Mouse (Mus musculus) frontal cortex, adult (tissue): ENCODE results near the gene Olfr586.

Source experiments
- ATAC-seq: cut with Nextera tagmentation; 2 replicates; pipeline ENCODE4 v1.9.2; 2017; ENCODE audit warnings: mild to moderate bottlenecking, moderate library complexity, mixed read lengths; ENCODE audit not compliant: low TSS enrichment

Olfr586 gene

GRCm38 (mm10) chr7:103125538-103125937, at the start of gene Olfr586:
Olfr586 (minus strand) TSS chr7:103125638.
- ATAC-seq: no peak

DNA sequence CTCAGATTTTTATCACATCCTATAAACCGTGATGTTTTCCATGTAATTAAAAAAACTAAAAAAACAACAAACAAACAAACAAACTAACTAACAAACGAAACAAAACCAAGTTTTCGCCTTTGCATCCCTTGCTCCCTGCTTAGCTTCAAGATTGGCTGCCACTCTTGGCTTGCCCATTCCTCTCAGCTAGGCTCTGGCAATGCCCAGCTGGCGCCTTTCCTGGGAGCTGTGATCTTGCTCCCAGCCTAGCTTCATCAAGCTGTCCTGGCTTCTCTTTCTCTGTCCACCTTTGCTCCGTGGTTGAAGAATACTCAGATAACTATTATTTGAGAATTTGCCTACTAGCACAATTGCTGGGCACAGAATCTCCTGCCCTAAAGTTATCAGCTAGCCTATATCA, 44.3 kb upstream of the Olfr586 start:
- no peak for ATAC-seq

- ATAC-seq: no peak
Observed at GRCm38 (mm10) chr7:103156256-103156655, 30.8 kb upstream of the Olfr586 start, which contains the start of gene Olfr589. Olfr589 (minus strand) TSS chr7:103156356.

DNA sequence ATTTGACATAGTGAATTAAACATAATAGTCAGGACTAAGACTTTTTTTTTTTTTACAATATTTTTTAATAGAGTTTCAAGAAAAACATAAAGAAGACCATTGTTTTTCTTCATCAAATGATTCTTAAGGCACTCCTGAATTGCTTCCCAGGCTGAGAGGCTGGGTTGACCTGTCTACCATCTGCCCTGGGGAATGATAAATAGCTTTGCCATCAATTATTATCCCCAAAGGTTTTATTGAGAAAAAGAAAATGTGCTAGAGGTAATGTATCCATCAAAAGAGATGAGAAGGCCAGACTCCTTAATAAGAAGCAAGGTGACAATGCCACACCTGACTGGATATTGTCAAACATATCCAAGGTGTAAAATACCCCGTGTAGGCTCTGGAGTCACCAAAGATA, 15.1 kb upstream of the Olfr586 start, which contains the start of gene Olfr588-ps1:
Gene Olfr588-ps1, plus strand, starts transcription at position 301 of the 400 bp plus-strand sequence.
- no peak for ATAC-seq

DNA sequence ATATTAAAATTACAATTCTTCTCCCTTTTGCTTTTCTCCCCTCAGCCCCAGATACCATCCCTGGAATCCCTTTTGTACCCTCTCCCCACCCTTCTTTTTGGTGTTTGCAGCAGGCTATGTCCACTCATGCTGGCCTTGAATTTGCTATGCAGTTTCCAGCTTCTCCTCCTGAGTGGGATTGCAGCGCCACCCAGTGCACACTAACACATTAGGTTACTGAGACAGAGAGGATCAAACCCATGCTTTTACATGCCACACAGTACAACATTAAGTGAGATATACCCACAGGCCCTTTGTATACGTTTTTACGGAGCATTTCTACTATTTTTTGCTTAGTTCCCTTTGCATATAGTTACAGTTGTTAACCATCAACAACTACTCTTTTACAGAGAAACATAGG, 6.0 kb downstream of the Olfr586 start:
- ATAC-seq: no peak

DNA sequence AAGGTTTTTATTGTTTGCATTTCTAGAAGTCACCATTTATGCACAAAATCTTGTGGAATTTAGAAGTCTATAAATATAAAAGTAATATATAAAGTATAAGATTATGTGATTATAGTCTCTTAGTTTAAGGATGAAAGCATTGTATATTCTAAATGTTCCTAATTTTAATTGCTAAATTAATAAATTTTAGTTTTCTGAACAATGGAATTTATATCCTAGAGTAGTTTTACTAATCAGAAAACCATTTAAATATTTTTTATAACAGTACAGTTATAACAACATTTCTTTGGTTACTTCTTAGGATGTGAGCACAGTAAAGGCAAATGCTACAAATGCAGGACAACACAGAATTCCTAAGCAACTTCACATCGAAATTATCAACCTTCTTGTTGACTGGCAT, 28.0 kb downstream of the Olfr586 start, which contains the start of gene Olfr585:
Gene Olfr585, plus strand, starts transcription at position 301 of the 400 bp plus-strand sequence.
- no peak for ATAC-seq

DNA sequence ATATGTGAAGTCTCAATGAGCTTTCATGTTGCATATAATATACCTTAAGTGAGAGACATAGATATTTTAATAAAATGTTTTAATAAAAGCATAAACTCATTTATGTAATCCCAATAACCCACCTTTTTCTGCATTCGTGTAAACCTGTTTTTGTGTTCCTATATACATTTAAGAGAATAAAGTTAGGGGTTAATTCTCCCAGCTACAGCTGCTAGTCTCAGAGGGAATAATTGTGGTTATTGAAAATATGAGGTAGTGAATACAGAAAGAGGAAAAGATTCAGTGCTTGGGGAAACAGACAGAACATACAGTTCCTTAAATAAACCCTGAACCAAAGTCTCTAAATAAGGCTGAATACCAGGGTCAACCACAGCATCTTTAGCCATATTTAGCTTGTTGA, 43.9 kb downstream of the Olfr586 start, which contains the start of gene Olfr584:
Gene Olfr584, plus strand, starts transcription at position 301 of the 400 bp plus-strand sequence.
- no peak for ATAC-seq
